Mouse (Mus musculus): ENCODE measurements at regions not wholly inside any gene's neighbourhood (a gene's known extent, or its start where the extent isn't known, plus 50 kb on each side); places are given as distances from the start of the nearest gene placed in this dataset.

- Histone ChIP-seq H3K4me2 (replicated peaks; ENCODE audit: low read depth, low read length, severe bottlenecking) (no peak overlapping the region), H3K27ac (replicated peaks; ENCODE audit: low read depth, low read length) (no peak overlapping the region), H3K36me3 (ENCODE audit: control insufficient read depth, insufficient read depth, low read length) (no peaks in the 10 kb centered on the region), H3K4me3 (replicated peaks; ENCODE audit: low read length) (no peak overlapping the region), H3K4me1 (ENCODE audit: control insufficient read depth, insufficient read depth, low read length) (no peaks in the 10 kb centered on the region), H3K9me3 (ENCODE audit: control insufficient read depth, low read length) (no peaks in the 10 kb centered on the region), H3K27me3 (ENCODE audit: control insufficient read depth, insufficient read depth, low read length) (no peaks in the 10 kb centered on the region), H3K9ac (ENCODE audit: low read depth, low read length, severe bottlenecking) (no peak overlapping the region)
- no peak for ATAC-seq (ENCODE audit: low FRiP score, low read depth)
- no peak for DNase-seq (ENCODE audit: low spot score)
- WGBS = 66% methylated on average over 5 of the region's 5 CpGs
- TF ChIP-seq POLR2A (IDR thresholded peaks at IDR 0.05; ENCODE audit: borderline replicate concordance, extremely low read depth, insufficient read depth, insufficient read length) = no peak
Observed at GRCm38 (mm10) chr6:117303361-117303760, 135.0 kb downstream of the Cxcl12 start.

GRCm38 (mm10) chr6:117305736-117306250 lies 137.5 kb downstream of the Cxcl12 start:
- H3K9ac ChIP-seq (ENCODE audit: low read depth, low read length, severe bottlenecking) = no peak overlapping the region
- H3K4me2 ChIP-seq (replicated peaks; ENCODE audit: low read depth, low read length, severe bottlenecking) = no peak overlapping the region
- no peak for TF ChIP-seq POLR2A (IDR thresholded peaks at IDR 0.05; ENCODE audit: borderline replicate concordance, extremely low read depth, insufficient read depth, insufficient read length)
- 78% methylated on average over 4 of the region's 4 CpGs for WGBS
- H3K9me3 ChIP-seq (ENCODE audit: control insufficient read depth, low read length) = no peaks in the 10 kb centered on the region
- H3K4me1 ChIP-seq (ENCODE audit: control insufficient read depth, insufficient read depth, low read length) = no peaks in the 10 kb centered on the region
- H3K4me3 ChIP-seq (replicated peaks; ENCODE audit: low read length) = no peak overlapping the region
- H3K27me3 ChIP-seq (ENCODE audit: control insufficient read depth, insufficient read depth, low read length) = no peaks in the 10 kb centered on the region
- DNase-seq (ENCODE audit: low spot score) (no peak), ATAC-seq (ENCODE audit: low FRiP score, low read depth) (no peak)
- H3K27ac ChIP-seq (replicated peaks; ENCODE audit: low read depth, low read length) = no peak overlapping the region
- no peaks in the 10 kb centered on the region for H3K36me3 ChIP-seq (ENCODE audit: control insufficient read depth, insufficient read depth, low read length)

GRCm38 (mm10) chr6:117308636-117309035 lies 140.3 kb downstream of the Cxcl12 start:
- WGBS = 67% methylated on average over 2 of the region's 2 CpGs
- no peaks in the 10 kb centered on the region for H3K36me3 ChIP-seq (ENCODE audit: control insufficient read depth, insufficient read depth, low read length)
- H3K9ac ChIP-seq (ENCODE audit: low read depth, low read length, severe bottlenecking) = no peak overlapping the region
- H3K4me1 ChIP-seq (ENCODE audit: control insufficient read depth, insufficient read depth, low read length) = peaks cover 4% of the 10 kb centered on the region; the same call in 1 of the 2 replicates
- no peak for ATAC-seq (ENCODE audit: low FRiP score, low read depth)
- DNase-seq (ENCODE audit: low spot score) = no peak
- H3K4me2 ChIP-seq (replicated peaks; ENCODE audit: low read depth, low read length, severe bottlenecking) = no peak overlapping the region
- no peak for TF ChIP-seq POLR2A (IDR thresholded peaks at IDR 0.05; ENCODE audit: borderline replicate concordance, extremely low read depth, insufficient read depth, insufficient read length)
- H3K27me3 ChIP-seq (ENCODE audit: control insufficient read depth, insufficient read depth, low read length) = no peaks in the 10 kb centered on the region
- no peaks in the 10 kb centered on the region for H3K9me3 ChIP-seq (ENCODE audit: control insufficient read depth, low read length)
- H3K27ac ChIP-seq (replicated peaks; ENCODE audit: low read depth, low read length) = no peak overlapping the region
- no peak overlapping the region for H3K4me3 ChIP-seq (replicated peaks; ENCODE audit: low read length)

- no peaks in the 10 kb centered on the region for H3K27me3 ChIP-seq (ENCODE audit: control insufficient read depth, insufficient read depth, low read length)
- no peak for TF ChIP-seq POLR2A (IDR thresholded peaks at IDR 0.05; ENCODE audit: borderline replicate concordance, extremely low read depth, insufficient read depth, insufficient read length)
- no peaks in the 10 kb centered on the region for H3K36me3 ChIP-seq (ENCODE audit: control insufficient read depth, insufficient read depth, low read length)
- H3K4me2 ChIP-seq (replicated peaks; ENCODE audit: low read depth, low read length, severe bottlenecking) = no peak overlapping the region
- H3K9me3 ChIP-seq (ENCODE audit: control insufficient read depth, low read length) = no peaks in the 10 kb centered on the region
- H3K4me1 ChIP-seq (ENCODE audit: control insufficient read depth, insufficient read depth, low read length) = peaks cover 7% of the 10 kb centered on the region; the same call in 1 of the 2 replicates
- WGBS = 40% methylated on average over 13 of the region's 13 CpGs
- H3K9ac ChIP-seq (ENCODE audit: low read depth, low read length, severe bottlenecking) = no peak overlapping the region
- DNase-seq (ENCODE audit: low spot score) (no peak), ATAC-seq (ENCODE audit: low FRiP score, low read depth) (no peak)
- no peak overlapping the region for H3K27ac ChIP-seq (replicated peaks; ENCODE audit: low read depth, low read length)
- H3K4me3 ChIP-seq (replicated peaks; ENCODE audit: low read length) = no peak overlapping the region
Observed at GRCm38 (mm10) chr6:117312891-117313781, 144.8 kb downstream of the Cxcl12 start.

- no peak overlapping the region for H3K4me3 ChIP-seq (replicated peaks; ENCODE audit: low read length)
- H3K4me1 ChIP-seq (ENCODE audit: control insufficient read depth, insufficient read depth, low read length) = peaks cover 7% of the 10 kb centered on the region; the same call in 1 of the 2 replicates
- no peak for ATAC-seq (ENCODE audit: low FRiP score, low read depth)
- WGBS = 27% methylated on average over 6 of the region's 6 CpGs
- no peaks in the 10 kb centered on the region for H3K27me3 ChIP-seq (ENCODE audit: control insufficient read depth, insufficient read depth, low read length)
- H3K9ac ChIP-seq (ENCODE audit: low read depth, low read length, severe bottlenecking) = no peak overlapping the region
- DNase-seq (ENCODE audit: low spot score) = no peak
- no peaks in the 10 kb centered on the region for H3K9me3 ChIP-seq (ENCODE audit: control insufficient read depth, low read length)
- H3K4me2 ChIP-seq (replicated peaks; ENCODE audit: low read depth, low read length, severe bottlenecking) = no peak overlapping the region
- H3K27ac ChIP-seq (replicated peaks; ENCODE audit: low read depth, low read length) = no peak overlapping the region
- no peak for TF ChIP-seq POLR2A (IDR thresholded peaks at IDR 0.05; ENCODE audit: borderline replicate concordance, extremely low read depth, insufficient read depth, insufficient read length)
- H3K36me3 ChIP-seq (ENCODE audit: control insufficient read depth, insufficient read depth, low read length) = no peaks in the 10 kb centered on the region
Observed at GRCm38 (mm10) chr6:117313944-117314566, 145.7 kb downstream of the Cxcl12 start.

All from limb, embryonic 14.5 days (tissue).